Mouse (Mus musculus): ENCODE measurements around the gene Znrf3.

Znrf3 gene

GRCm38 (mm10) chr11:5294805-5295204 lies 149.8 kb downstream of the Znrf3 start:
- in situ Hi-C loops (cut with MboI; ENCODE audit: low pct_unique_long_range_greater_than_20kb in 1 of 2, low sequenced_read_pairs in 2 of 2, unreplicated experiment in 1 of 2): loop anchor here in 1 of 2 experiments (5.0 kb wide), 1 partner anchor 157 kb away; no protein-coding TSS in a partner anchor

- in situ Hi-C loops (cut with MboI; ENCODE audit: low pct_unique_long_range_greater_than_20kb in 1 of 2, low sequenced_read_pairs in 2 of 2, unreplicated experiment in 1 of 2): loop anchor here in 1 of 2 experiments (5.0 kb wide), 1 partner anchor 162 kb away; no protein-coding TSS in a partner anchor
Measured at GRCm38 (mm10) chr11:5290691-5291090, 154.0 kb downstream of the Znrf3 start.

DNA sequence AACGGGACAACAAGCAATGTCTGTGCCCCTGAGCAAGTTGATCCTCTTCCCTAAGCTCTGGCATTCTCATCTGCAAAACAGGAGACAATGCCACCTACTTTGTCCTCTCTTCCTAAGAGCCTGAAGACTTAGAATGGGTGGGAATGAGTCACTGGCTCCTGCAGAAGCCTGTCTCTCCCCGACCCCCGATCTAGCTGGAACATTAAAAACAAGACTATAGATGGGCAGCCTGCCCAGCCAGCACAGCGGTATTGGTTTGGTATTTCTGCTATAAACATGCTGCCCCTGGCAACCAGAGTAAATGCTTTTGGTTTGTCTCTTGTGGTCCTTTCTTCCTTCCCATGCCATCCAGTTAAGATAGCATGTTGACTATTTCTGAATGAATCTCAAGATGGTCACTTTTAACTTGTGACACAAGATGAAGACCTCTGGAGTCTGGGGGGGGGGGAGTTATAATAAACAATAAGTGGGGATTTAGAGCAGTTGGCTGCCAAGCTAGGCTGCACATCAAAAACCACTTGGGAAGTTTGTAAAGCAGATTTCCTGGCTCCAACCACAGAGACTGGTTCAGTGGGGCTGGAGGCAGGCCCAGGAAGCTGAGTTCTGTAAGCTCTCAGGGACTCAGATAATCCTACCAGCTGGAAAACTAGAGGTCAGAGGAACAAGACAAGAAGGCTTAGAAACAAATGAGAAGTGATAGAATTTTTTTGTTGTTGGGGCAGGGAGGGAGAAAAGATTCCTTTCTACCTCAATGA lies 154.6 kb downstream of the Znrf3 start:
- in situ Hi-C loops (cut with MboI; ENCODE audit: low pct_unique_long_range_greater_than_20kb in 1 of 2, low sequenced_read_pairs in 2 of 2, unreplicated experiment in 1 of 2): loop anchor here (5.0 to 10.0 kb wide), 2 partner anchors 162 to 165 kb away; no protein-coding TSS in a partner anchor

DNA sequence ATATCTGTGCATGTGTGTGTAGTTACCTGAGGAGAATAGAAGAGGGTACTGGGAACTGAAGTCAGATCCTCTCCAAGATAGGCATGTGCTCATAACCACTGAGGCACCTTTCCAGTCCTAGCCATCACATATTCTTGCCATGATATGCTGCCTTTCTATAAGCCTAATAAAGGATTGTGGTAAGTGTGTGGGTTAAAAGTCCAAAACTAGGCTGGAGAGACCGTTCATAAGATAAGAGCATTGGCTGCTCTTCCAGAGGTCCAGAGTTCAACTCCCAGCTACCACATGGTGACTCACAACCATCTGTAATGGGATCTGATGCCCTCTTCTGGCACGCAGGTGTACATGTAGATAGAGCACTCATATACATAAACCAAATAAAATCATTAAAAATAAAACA lies 160.7 kb downstream of the Znrf3 start:
- in situ Hi-C loops (cut with MboI; ENCODE audit: low pct_unique_long_range_greater_than_20kb in 1 of 2, low sequenced_read_pairs in 2 of 2, unreplicated experiment in 1 of 2): loop anchor here in 1 of 2 experiments (10.0 kb wide), 1 partner anchor 171 kb away; no protein-coding TSS in a partner anchor

DNA sequence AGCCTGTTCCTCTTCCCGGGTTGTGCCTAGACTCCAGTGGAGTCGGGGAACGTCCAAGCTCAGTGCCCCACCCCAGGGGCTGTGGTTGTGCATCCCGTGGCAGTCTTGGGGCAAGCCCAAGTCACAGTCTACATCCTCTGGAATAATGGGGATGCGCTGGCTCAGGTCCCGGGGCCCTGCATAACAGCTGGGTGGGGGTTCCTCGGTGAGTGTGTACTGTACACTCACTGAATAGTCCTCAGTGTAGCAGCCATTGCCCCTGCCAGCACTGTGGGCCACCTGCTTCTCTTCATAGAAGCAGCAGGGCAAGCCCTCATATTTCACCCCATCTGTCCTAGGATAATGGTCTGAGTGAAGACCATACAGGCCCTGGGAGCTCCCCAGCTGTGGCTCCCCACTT lies 163.7 kb downstream of the Znrf3 start:
- in situ Hi-C loops (cut with MboI; ENCODE audit: low pct_unique_long_range_greater_than_20kb in 1 of 2, low sequenced_read_pairs in 2 of 2, unreplicated experiment in 1 of 2): loop anchor here in 1 of 2 experiments (10.0 kb wide), 1 partner anchor 174 kb away; no protein-coding TSS in a partner anchor

- in situ Hi-C loops (cut with MboI; ENCODE audit: low pct_unique_long_range_greater_than_20kb in 1 of 2, low sequenced_read_pairs in 2 of 2, unreplicated experiment in 1 of 2): no loop called here
Measured at GRCm38 (mm10) chr11:5278463-5278862, 166.2 kb downstream of the Znrf3 start.

DNA sequence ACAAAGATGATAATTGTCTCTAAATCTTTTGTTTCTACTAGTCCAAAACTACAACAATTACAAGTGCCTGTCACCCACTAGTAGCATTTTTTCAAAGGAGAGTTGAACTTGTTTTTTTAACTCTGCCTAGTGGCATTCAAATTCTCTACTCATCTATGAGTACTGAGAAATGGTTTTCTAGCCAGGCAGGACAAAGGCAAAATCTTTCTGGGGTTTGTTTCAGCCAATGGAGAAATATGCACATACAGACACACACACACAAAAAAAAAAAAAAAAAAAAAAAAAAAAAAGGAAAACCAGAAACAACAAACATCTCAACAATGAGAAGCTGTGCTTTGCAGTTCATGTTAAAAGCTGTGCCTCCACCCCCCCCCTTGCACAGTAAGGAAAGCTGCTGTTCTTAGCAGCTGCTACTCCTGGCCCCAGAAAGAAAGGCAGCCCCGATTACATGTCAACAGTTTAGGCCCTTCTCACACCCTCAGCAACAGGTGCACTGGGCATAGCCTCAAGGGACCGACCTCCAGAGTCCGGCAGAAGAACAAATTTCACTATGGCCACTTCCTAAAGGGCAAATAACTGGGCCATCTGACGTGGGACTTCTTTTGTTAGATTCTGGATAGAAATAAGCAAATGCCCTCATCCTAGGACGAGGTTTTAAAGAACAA lies 167.2 kb downstream of the Znrf3 start:
- in situ Hi-C loops (cut with MboI; ENCODE audit: low pct_unique_long_range_greater_than_20kb in 1 of 2, low sequenced_read_pairs in 2 of 2, unreplicated experiment in 1 of 2): no loop called here

- in situ Hi-C loops (cut with MboI; ENCODE audit: low pct_unique_long_range_greater_than_20kb in 1 of 2, low sequenced_read_pairs in 2 of 2, unreplicated experiment in 1 of 2): no loop called here
Measured at GRCm38 (mm10) chr11:5275216-5275615, 169.4 kb downstream of the Znrf3 start.

DNA sequence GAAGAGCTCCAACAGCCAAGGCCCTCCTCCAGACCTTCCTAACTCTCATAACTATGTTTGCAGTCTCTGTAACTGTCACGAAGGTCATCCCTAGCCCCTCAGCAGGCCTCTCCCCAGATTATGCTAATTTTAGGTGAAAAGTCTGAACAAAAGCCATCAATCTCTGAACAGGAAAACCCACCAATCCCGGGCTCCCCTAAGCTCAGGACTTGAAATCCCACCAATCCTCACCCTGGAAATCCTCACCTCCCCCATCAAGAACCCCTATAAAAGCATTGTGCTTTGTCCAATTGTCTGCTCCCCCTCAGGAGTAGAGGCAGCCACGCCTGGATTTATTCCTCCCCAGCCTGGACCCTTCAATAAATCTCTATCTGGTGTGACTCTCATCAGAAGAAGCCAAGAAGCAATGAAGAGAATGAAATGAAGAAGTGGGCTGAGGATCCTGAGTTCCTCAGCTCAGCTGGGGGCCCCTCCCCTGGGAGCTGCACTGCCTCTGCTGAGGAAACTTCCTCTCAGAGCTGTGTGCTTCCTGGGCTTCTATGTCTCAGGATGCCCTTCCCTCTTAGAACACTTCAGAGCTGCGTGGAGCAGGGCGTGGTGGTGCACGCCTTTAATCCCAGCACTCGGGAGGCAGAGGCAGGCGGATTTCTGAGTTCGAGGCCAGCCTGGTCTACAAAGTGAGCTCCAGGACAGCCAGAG lies 172.0 kb downstream of the Znrf3 start:
- in situ Hi-C loops (cut with MboI; ENCODE audit: low pct_unique_long_range_greater_than_20kb in 1 of 2, low sequenced_read_pairs in 2 of 2, unreplicated experiment in 1 of 2): no loop called here

- in situ Hi-C loops (cut with MboI; ENCODE audit: low pct_unique_long_range_greater_than_20kb in 1 of 2, low sequenced_read_pairs in 2 of 2, unreplicated experiment in 1 of 2): no loop called here
Measured at GRCm38 (mm10) chr11:5272066-5272360, 172.6 kb downstream of the Znrf3 start.

DNA sequence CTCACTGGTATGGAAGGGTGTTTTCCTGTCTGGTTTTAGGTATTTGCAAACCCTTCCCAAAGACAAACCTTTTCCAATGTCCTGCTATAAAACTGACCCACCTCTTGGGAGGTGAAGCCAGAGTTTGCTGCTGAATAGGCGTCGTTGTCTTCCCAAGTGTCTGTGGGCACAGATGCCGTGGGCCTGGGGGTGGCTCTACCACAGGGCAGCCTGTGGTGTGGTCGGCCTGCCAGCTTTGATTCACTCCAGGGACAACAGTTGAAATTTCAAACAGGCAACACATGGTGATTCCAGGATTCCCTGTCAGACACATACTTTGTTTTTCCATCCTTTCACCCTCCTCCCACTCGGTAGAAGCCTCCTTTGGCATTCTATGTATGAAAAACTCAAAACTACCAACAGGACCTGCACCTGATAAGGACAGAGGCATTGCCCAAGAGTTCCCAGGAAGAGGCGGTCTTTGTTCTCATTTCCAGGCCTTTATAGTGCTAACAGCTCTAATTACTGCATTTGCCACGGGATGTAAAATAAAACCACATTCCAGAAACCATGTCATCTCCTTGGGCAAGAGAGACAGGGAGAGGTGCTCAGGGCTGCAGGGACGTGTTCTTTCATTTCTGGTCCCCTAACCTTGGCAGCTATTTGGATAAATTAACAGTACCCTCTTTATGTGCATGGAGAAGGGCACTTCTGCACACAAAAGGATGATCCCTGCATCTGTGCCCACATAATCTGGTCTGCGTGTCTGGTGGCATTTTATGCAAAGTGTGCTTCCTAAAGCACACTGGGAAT lies 173.2 kb downstream of the Znrf3 start:
- in situ Hi-C loops (cut with MboI; ENCODE audit: low pct_unique_long_range_greater_than_20kb in 1 of 2, low sequenced_read_pairs in 2 of 2, unreplicated experiment in 1 of 2): no loop called here

DNA sequence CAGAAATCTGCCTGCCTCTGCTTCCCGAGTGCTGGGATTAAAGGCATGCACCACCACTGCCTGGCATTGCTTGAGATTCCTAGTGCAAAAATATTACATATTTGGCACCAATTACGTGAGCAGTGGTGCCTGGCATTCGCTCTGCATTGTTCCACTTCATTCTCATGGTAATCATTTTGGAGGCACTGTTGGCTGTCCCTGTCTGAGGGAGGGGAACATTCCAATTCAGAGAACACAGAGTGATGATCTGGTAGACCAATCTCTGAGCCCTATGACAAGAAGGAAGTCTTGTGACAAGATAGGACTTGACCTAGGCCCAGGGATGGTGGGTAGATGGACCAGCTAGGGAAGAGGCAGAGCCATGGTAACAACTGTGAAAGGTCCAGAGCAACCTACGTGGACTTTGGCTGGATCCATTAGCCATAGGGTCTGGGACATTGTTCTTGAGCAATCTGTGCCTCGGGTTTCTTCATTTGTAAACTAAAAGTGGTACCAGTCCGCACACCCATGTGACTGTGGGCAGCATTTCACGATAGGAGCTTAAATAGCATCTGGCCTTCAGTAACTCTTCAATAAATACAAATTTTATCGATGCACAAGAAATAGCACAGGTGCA lies 174.7 kb downstream of the Znrf3 start:
- in situ Hi-C loops (cut with MboI; ENCODE audit: low pct_unique_long_range_greater_than_20kb in 1 of 2, low sequenced_read_pairs in 2 of 2, unreplicated experiment in 1 of 2): loop anchor here in 1 of 2 experiments (5.0 kb wide), 1 partner anchor 88 kb away; no protein-coding TSS in a partner anchor

GRCm38 (mm10) chr11:5265764-5266163 lies 178.9 kb downstream of the Znrf3 start:
- in situ Hi-C loops (cut with MboI; ENCODE audit: low pct_unique_long_range_greater_than_20kb in 1 of 2, low sequenced_read_pairs in 2 of 2, unreplicated experiment in 1 of 2): loop anchor here in 1 of 2 experiments (5.0 kb wide), 1 partner anchor 83 kb away; no protein-coding TSS in a partner anchor

- in situ Hi-C loops (cut with MboI; ENCODE audit: low pct_unique_long_range_greater_than_20kb in 1 of 2, low sequenced_read_pairs in 2 of 2, unreplicated experiment in 1 of 2): no loop called here
Measured at GRCm38 (mm10) chr11:5263078-5263730, 181.4 kb downstream of the Znrf3 start.

- in situ Hi-C loops (cut with MboI; ENCODE audit: low pct_unique_long_range_greater_than_20kb in 1 of 2, low sequenced_read_pairs in 2 of 2, unreplicated experiment in 1 of 2): no loop called here
Measured at GRCm38 (mm10) chr11:5261508-5262392, 182.9 kb downstream of the Znrf3 start, which contains the start of gene Kremen1. Kremen1 (minus strand) TSS chr11:5261558.

DNA sequence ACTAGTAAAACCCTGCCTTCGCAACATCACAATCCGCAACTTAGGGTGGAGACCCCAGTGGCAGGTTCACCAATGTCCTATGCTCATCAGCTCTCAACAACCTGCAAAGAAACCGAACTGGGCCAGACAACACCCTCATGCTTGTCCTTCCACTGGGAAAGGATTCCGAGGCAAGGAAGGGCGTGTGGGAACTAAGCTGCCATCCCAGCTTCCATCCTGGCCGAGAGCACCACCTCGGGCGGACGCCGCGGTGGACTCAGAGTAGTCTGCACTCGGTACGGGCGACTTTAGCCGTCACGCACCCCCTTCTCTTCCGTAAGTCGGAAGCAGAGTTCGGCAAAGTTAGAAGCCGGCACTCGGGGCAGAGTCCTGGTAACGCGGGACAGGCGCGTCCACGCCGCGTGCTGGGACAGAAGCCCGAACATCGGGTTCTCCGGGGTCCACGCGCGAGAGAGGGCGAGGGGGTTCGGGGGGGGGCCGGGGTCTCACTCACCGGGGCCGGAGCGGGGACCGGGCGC lies 183.6 kb downstream of the Znrf3 start:
- in situ Hi-C loops (cut with MboI; ENCODE audit: low pct_unique_long_range_greater_than_20kb in 1 of 2, low sequenced_read_pairs in 2 of 2, unreplicated experiment in 1 of 2): no loop called here

Measured in mouse embryonic stem cell (cell line).